Mouse (Mus musculus) erythroblast, embryonic 14.5 days (primary cell): ENCODE measurements around the gene Pigm. TPM values are rescaled to one million over a fixed set of nuclear protein-coding genes. Genes with fewer than 3 reads are reported as not detected.

Source experiments
- H3K27me3 ChIP-seq: 2 replicates; pipeline ENCODE4 v1.6.1; 2012; ENCODE audit warnings: inconsistent platforms; ENCODE audit not compliant: control insufficient read depth
- H3K36me3 ChIP-seq: 2 replicates; pipeline ENCODE4 v1.6.1; 2012; ENCODE audit warnings: mild to moderate bottlenecking, inconsistent platforms; ENCODE audit not compliant: control insufficient read depth
- H3K4me1 ChIP-seq: 2 replicates; pipeline ENCODE4 v1.6.1; 2012; ENCODE audit warnings: inconsistent platforms; ENCODE audit not compliant: control insufficient read depth
- H3K4me3 ChIP-seq: replicated peaks from 2 replicates; pipeline ENCODE3; 2012; ENCODE audit warnings: moderate library complexity, mild to moderate bottlenecking, inconsistent platforms
- H3K9me3 ChIP-seq: 2 replicates; pipeline ENCODE4 v1.6.1; 2012; ENCODE audit warnings: low read length, inconsistent platforms, mixed read lengths; ENCODE audit not compliant: control insufficient read depth
- GATA1 ChIP-seq: IDR thresholded peaks from 2 replicates; pipeline ENCODE4 v1.6.1; 2012; ENCODE audit warnings: low read length, inconsistent platforms, mixed read lengths
- TAL1 ChIP-seq: IDR thresholded peaks from 3 replicates; pipeline ENCODE4 v1.6.1; 2012; ENCODE audit warnings: low read length, inconsistent platforms, mixed read lengths
- polyA plus RNA-seq: library from polyadenylated mRNA; stranded (reverse); fragments of >175 nt; gene quantifications from 2 replicates; pipeline ENCODE4 v1.2.3, GENCODE M21; 2012

Pigm gene
- polyA plus RNA-seq, 1 experiment: 0.15 TPM

GRCm38 (mm10) chr1:172406077-172406706, 29.8 kb downstream of the Pigm start:
- Histone ChIP-seq H3K9me3 (no peaks in the 10 kb centered on the region), H3K4me1 (no peaks in the 10 kb centered on the region), H3K4me3 (no peak overlapping the region), H3K27me3 (no peaks in the 10 kb centered on the region), H3K36me3 (no peaks in the 10 kb centered on the region)
- TF ChIP-seq TAL1 (no peak), GATA1 (no peak)

- Histone ChIP-seq H3K36me3 (no peaks in the 10 kb centered on the region), H3K9me3 (no peaks in the 10 kb centered on the region), H3K27me3 (no peaks in the 10 kb centered on the region), H3K4me3 (no peak overlapping the region), H3K4me1 (no peaks in the 10 kb centered on the region)
- TF ChIP-seq GATA1 (no peak), TAL1 (no peak)
Observed at GRCm38 (mm10) chr1:172408996-172409395, 32.6 kb downstream of the Pigm start.

- H3K4me1 ChIP-seq: no peaks in the 10 kb centered on the region
- no peak overlapping the region for H3K4me3 ChIP-seq
- no peaks in the 10 kb centered on the region for H3K36me3 ChIP-seq
- TF ChIP-seq TAL1 (no peak), GATA1 (no peak)
- no peaks in the 10 kb centered on the region for H3K9me3 ChIP-seq
- no peaks in the 10 kb centered on the region for H3K27me3 ChIP-seq
Observed at GRCm38 (mm10) chr1:172409431-172409830, 33.1 kb downstream of the Pigm start.

- no peaks in the 10 kb centered on the region for H3K36me3 ChIP-seq
- H3K27me3 ChIP-seq: no peaks in the 10 kb centered on the region
- H3K4me1 ChIP-seq: no peaks in the 10 kb centered on the region
- no peaks in the 10 kb centered on the region for H3K9me3 ChIP-seq
- H3K4me3 ChIP-seq: no peak overlapping the region
- no peak for TF ChIP-seq TAL1
Observed at GRCm38 (mm10) chr1:172410806-172411205, 34.5 kb downstream of the Pigm start.

GRCm38 (mm10) chr1:172412204-172412603, 35.9 kb downstream of the Pigm start:
- TF ChIP-seq TAL1 (no peak), GATA1 (no peak)
- no peaks in the 10 kb centered on the region for H3K36me3 ChIP-seq
- H3K27me3 ChIP-seq: no peaks in the 10 kb centered on the region
- no peak overlapping the region for H3K4me3 ChIP-seq
- H3K4me1 ChIP-seq: no peaks in the 10 kb centered on the region
- no peaks in the 10 kb centered on the region for H3K9me3 ChIP-seq

GRCm38 (mm10) chr1:172413491-172414230, 37.3 kb downstream of the Pigm start:
- Histone ChIP-seq H3K4me1 (no peaks in the 10 kb centered on the region), H3K4me3 (no peak overlapping the region), H3K27me3 (no peaks in the 10 kb centered on the region), H3K9me3 (no peaks in the 10 kb centered on the region), H3K36me3 (no peaks in the 10 kb centered on the region)
- TF ChIP-seq TAL1 (no peak), GATA1 (no peak)

- TF ChIP-seq GATA1 (no peak), TAL1 (no peak)
- Histone ChIP-seq H3K36me3 (no peaks in the 10 kb centered on the region), H3K4me1 (no peaks in the 10 kb centered on the region), H3K9me3 (no peaks in the 10 kb centered on the region), H3K4me3 (no peak overlapping the region), H3K27me3 (no peaks in the 10 kb centered on the region)
Observed at GRCm38 (mm10) chr1:172414231-172414585, 37.9 kb downstream of the Pigm start.

GRCm38 (mm10) chr1:172415061-172415460, 38.7 kb downstream of the Pigm start:
- no peak overlapping the region for H3K4me3 ChIP-seq
- no peak for TF ChIP-seq TAL1
- no peak for TF ChIP-seq GATA1
- H3K4me1 ChIP-seq: no peaks in the 10 kb centered on the region
- H3K36me3 ChIP-seq: no peaks in the 10 kb centered on the region
- no peaks in the 10 kb centered on the region for H3K9me3 ChIP-seq
- no peaks in the 10 kb centered on the region for H3K27me3 ChIP-seq

- TF ChIP-seq GATA1 (no peak), TAL1 (no peak)
- Histone ChIP-seq H3K27me3 (no peaks in the 10 kb centered on the region), H3K4me3 (no peak overlapping the region), H3K4me1 (no peaks in the 10 kb centered on the region), H3K36me3 (no peaks in the 10 kb centered on the region), H3K9me3 (no peaks in the 10 kb centered on the region)
Observed at GRCm38 (mm10) chr1:172418173-172418572, 41.8 kb downstream of the Pigm start.
